Mouse (Mus musculus): ENCODE results near the gene Kank1. TPM values are rescaled to one million over a fixed set of nuclear protein-coding genes. Genes with fewer than 3 reads are reported as not detected.

Gene Kank1
- polyA plus RNA-seq, 1 experiment from 2014 or later, result 59.1 TPM

GRCm38 (mm10) chr19:25230058-25230974 lies 6.5 kb upstream of the Kank1 start:
- 0 out of 2 replicates have a peak, but pooled peaks cover under 1% of the 10 kb centered on the region for H3K27me3 ChIP-seq
- H3K9ac ChIP-seq, result no peak overlapping the region
- no peaks in the 10 kb centered on the region for H3K36me3 ChIP-seq
- no peaks in the 10 kb centered on the region for H3K9me3 ChIP-seq
- no peak overlapping the region for H3K4me2 ChIP-seq (replicated peaks)
- no peak for ATAC-seq (ENCODE audit: low FRiP score, low read depth)
- H3K4me3 ChIP-seq, result no peak overlapping the region
- H3K4me1 ChIP-seq, result no peaks in the 10 kb centered on the region
- H3K27ac ChIP-seq, result no peak overlapping the region
- WGBS, result 77% methylated on average over 4 of the region's 4 CpGs

GRCm38 (mm10) chr19:25230975-25231334 lies 5.8 kb upstream of the Kank1 start:
- no peak overlapping the region for H3K4me2 ChIP-seq (replicated peaks)
- no peak for ATAC-seq (ENCODE audit: low FRiP score, low read depth)

GRCm38 (mm10) chr19:25232032-25232431 lies 4.7 kb upstream of the Kank1 start:
- peaks cover 3% of the 10 kb centered on the region; the same call in 1 of the 2 replicates for H3K27me3 ChIP-seq
- H3K4me3 ChIP-seq, result no peak overlapping the region
- 0 out of 2 replicates have a peak, but pooled peaks cover under 1% of the 10 kb centered on the region for H3K4me1 ChIP-seq
- no peak overlapping the region for H3K27ac ChIP-seq
- 60% methylated on average over 10 of the region's 10 CpGs for WGBS
- no peaks in the 10 kb centered on the region for H3K36me3 ChIP-seq
- no peak overlapping the region for H3K9ac ChIP-seq
- no peak overlapping the region for H3K4me2 ChIP-seq (replicated peaks)
- no peak for ATAC-seq (ENCODE audit: low FRiP score, low read depth)
- H3K9me3 ChIP-seq, result no peaks in the 10 kb centered on the region

More at GRCm38 (mm10) chr19:25230975-25231334, 5.8 kb upstream of the Kank1 start:
- Histone ChIP-seq H3K27ac (no peak overlapping the region), H3K9ac (no peak overlapping the region), H3K4me3 (no peak overlapping the region), H3K4me1 (no peaks in the 10 kb centered on the region), H3K27me3 (0 out of 2 replicates have a peak, but pooled peaks cover 3% of the 10 kb centered on the region), H3K36me3 (no peaks in the 10 kb centered on the region), H3K9me3 (no peaks in the 10 kb centered on the region)
- 93% methylated on average over 4 of the region's 4 CpGs for WGBS

GRCm38 (mm10) chr19:25237492-25238040 lies 791 bp downstream of the Kank1 start:
- H3K4me1 ChIP-seq, result peaks cover 13% of the 10 kb centered on the region

GRCm38 (mm10) chr19:25238121-25238520 lies 1.3 kb downstream of the Kank1 start:
- Histone ChIP-seq H3K27ac (no peak overlapping the region), H3K4me2 (replicated peaks) (peak overlapping the region; percentile 99), H3K9ac (peak overlapping the region; percentile 45; the same call in 1 of the 2 replicates), H3K4me3 (peak overlapping the region; percentile 74), H3K27me3 (peaks cover 19% of the 10 kb centered on the region), H3K9me3 (peaks cover 3% of the 10 kb centered on the region; the same call in 1 of the 2 replicates), H3K4me1 (peaks cover 13% of the 10 kb centered on the region), H3K36me3 (no peaks in the 10 kb centered on the region)
- ATAC-seq (ENCODE audit: low FRiP score, low read depth), result no peak
- WGBS, result 5% methylated on average over 13 of the region's 13 CpGs

More at GRCm38 (mm10) chr19:25237492-25238040, 791 bp downstream of the Kank1 start:
- peak overlapping the region; percentile 99 for H3K4me2 ChIP-seq (replicated peaks)
- no peaks in the 10 kb centered on the region for H3K36me3 ChIP-seq
- WGBS, result under 1% methylated on average over 35 of the region's 35 CpGs
- H3K4me3 ChIP-seq, result peak overlapping the region; percentile 74
- H3K27me3 ChIP-seq, result peaks cover 19% of the 10 kb centered on the region
- no peak for ATAC-seq (ENCODE audit: low FRiP score, low read depth)
- H3K27ac ChIP-seq, result no peak overlapping the region
- peak overlapping the region; percentile 65 for H3K9ac ChIP-seq
- peaks cover 3% of the 10 kb centered on the region; the same call in 1 of the 2 replicates for H3K9me3 ChIP-seq

GRCm38 (mm10) chr19:25243566-25243965 lies 6.8 kb downstream of the Kank1 start:
- no peak overlapping the region for H3K27ac ChIP-seq
- no peak overlapping the region for H3K9ac ChIP-seq
- H3K4me1 ChIP-seq, result 0 out of 2 replicates have a peak, but pooled peaks cover under 1% of the 10 kb centered on the region
- no peak overlapping the region for H3K4me2 ChIP-seq (replicated peaks)
- peaks cover 3% of the 10 kb centered on the region for H3K27me3 ChIP-seq
- H3K36me3 ChIP-seq, result no peaks in the 10 kb centered on the region
- ATAC-seq (ENCODE audit: low FRiP score, low read depth), result no peak
- H3K9me3 ChIP-seq, result peaks cover 3% of the 10 kb centered on the region; the same call in 1 of the 2 replicates
- 70% methylated on average over 4 of the region's 4 CpGs for WGBS
- H3K4me3 ChIP-seq, result no peak overlapping the region

- Histone ChIP-seq H3K27me3 (no peaks in the 10 kb centered on the region), H3K27ac (no peak overlapping the region), H3K9ac (no peak overlapping the region), H3K4me3 (no peak overlapping the region), H3K4me1 (peaks cover 10% of the 10 kb centered on the region), H3K4me2 (replicated peaks) (no peak overlapping the region), H3K9me3 (no peaks in the 10 kb centered on the region), H3K36me3 (no peaks in the 10 kb centered on the region)
- ATAC-seq (ENCODE audit: low FRiP score, low read depth), result no peak
- WGBS, result 84% methylated on average over 8 of the region's 8 CpGs
These were observed 9.3 kb downstream of the Kank1 start for GRCm38 (mm10) chr19:25246062-25246461.

GRCm38 (mm10) chr19:25247858-25248552 lies 11.2 kb downstream of the Kank1 start:
- no peak overlapping the region for H3K27ac ChIP-seq
- no peaks in the 10 kb centered on the region for H3K27me3 ChIP-seq
- no peak for ATAC-seq (ENCODE audit: low FRiP score, low read depth)
- no peaks in the 10 kb centered on the region for H3K36me3 ChIP-seq
- WGBS, result 84% methylated on average over 14 of the region's 14 CpGs
- H3K4me2 ChIP-seq (replicated peaks), result no peak overlapping the region
- H3K4me3 ChIP-seq, result no peak overlapping the region
- H3K4me1 ChIP-seq, result peaks cover 10% of the 10 kb centered on the region
- H3K9me3 ChIP-seq, result no peaks in the 10 kb centered on the region
- H3K9ac ChIP-seq, result no peak overlapping the region

- Histone ChIP-seq H3K4me1 (peaks cover 10% of the 10 kb centered on the region), H3K36me3 (no peaks in the 10 kb centered on the region), H3K27ac (no peak overlapping the region), H3K4me3 (no peak overlapping the region), H3K4me2 (replicated peaks) (peak overlapping the region; percentile 44), H3K27me3 (no peaks in the 10 kb centered on the region), H3K9ac (no peak overlapping the region), H3K9me3 (no peaks in the 10 kb centered on the region)
- 14% methylated on average over 13 of the region's 13 CpGs for WGBS
- ATAC-seq (ENCODE audit: low FRiP score, low read depth), result no peak
These were observed 12.5 kb downstream of the Kank1 start for GRCm38 (mm10) chr19:25249230-25249629.

- Histone ChIP-seq H3K9me3 (no peaks in the 10 kb centered on the region), H3K4me3 (no peak overlapping the region), H3K4me1 (peaks cover 10% of the 10 kb centered on the region), H3K27me3 (no peaks in the 10 kb centered on the region), H3K36me3 (no peaks in the 10 kb centered on the region), H3K9ac (no peak overlapping the region), H3K27ac (no peak overlapping the region), H3K4me2 (replicated peaks) (no peak overlapping the region)
- no peak for ATAC-seq (ENCODE audit: low FRiP score, low read depth)
- WGBS, result 76% methylated on average over 3 of the region's 3 CpGs
These were observed 14.9 kb downstream of the Kank1 start for GRCm38 (mm10) chr19:25251610-25252140.

GRCm38 (mm10) chr19:25253198-25253597 lies 16.4 kb downstream of the Kank1 start:
- H3K4me3 ChIP-seq, result no peak overlapping the region
- H3K9ac ChIP-seq, result no peak overlapping the region
- H3K36me3 ChIP-seq, result no peaks in the 10 kb centered on the region
- WGBS, result 87% methylated on average over 6 of the region's 6 CpGs
- peaks cover 10% of the 10 kb centered on the region for H3K4me1 ChIP-seq
- H3K9me3 ChIP-seq, result no peaks in the 10 kb centered on the region
- no peak for ATAC-seq (ENCODE audit: low FRiP score, low read depth)
- H3K4me2 ChIP-seq (replicated peaks), result no peak overlapping the region
- no peaks in the 10 kb centered on the region for H3K27me3 ChIP-seq
- H3K27ac ChIP-seq, result no peak overlapping the region
